Mouse (Mus musculus): ENCODE measurements at regions not wholly inside any gene's neighbourhood (a gene's known extent, or its start where the extent isn't known, plus 50 kb on each side); places are given as distances from the start of the nearest gene placed in this dataset.

GRCm38 (mm10) chr8:115626396-115627136, 81.0 kb downstream of the Maf start:
- Histone ChIP-seq H3K9ac (ENCODE audit: low read depth, low read length) (no peak overlapping the region), H3K4me2 (no peak overlapping the region), H3K9me3 (ENCODE audit: control insufficient read depth, low read length) (no peaks in the 10 kb centered on the region), H3K27me3 (replicated peaks; ENCODE audit: control insufficient read depth, insufficient read depth, low read length) (no peaks in the 10 kb centered on the region), H3K4me1 (replicated peaks; ENCODE audit: control insufficient read depth, insufficient read depth, low read length) (no peaks in the 10 kb centered on the region), H3K36me3 (ENCODE audit: control insufficient read depth, insufficient read depth, low read length) (no peaks in the 10 kb centered on the region), H3K27ac (ENCODE audit: low read depth, low read length) (no peak overlapping the region), H3K4me3 (ENCODE audit: low read depth, low read length) (no peak overlapping the region)
- ATAC-seq (replicated peaks; ENCODE audit: low FRiP score) (no peak), DNase-seq (ENCODE audit: low spot score) (no peak)
- WGBS: 64% methylated on average over 7 of the region's 7 CpGs

DNA sequence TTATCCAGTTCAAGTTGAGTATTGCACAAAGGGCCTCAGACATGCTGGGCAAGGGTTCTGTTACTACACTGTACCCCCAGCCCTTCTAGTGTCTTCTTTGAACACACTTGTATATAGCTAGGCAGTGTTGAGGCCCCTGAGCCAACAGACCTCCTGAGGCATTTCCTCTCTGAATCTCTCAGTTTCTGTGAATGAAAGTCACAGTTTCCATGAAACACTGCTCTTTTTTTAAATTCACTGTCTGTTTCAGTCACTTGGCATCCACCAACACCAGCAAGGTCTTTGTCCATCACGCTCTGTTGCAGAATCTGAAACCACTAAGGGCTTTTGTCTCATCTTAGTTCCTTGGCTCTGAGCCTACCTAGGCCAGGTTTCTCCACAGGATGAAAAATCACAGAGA, 82.5 kb downstream of the Maf start:
- Histone ChIP-seq H3K27ac (ENCODE audit: low read depth, low read length) (no peak overlapping the region), H3K9me3 (ENCODE audit: control insufficient read depth, low read length) (no peaks in the 10 kb centered on the region), H3K36me3 (ENCODE audit: control insufficient read depth, insufficient read depth, low read length) (no peaks in the 10 kb centered on the region), H3K27me3 (replicated peaks; ENCODE audit: control insufficient read depth, insufficient read depth, low read length) (no peaks in the 10 kb centered on the region), H3K4me3 (ENCODE audit: low read depth, low read length) (no peak overlapping the region), H3K4me1 (replicated peaks; ENCODE audit: control insufficient read depth, insufficient read depth, low read length) (no peaks in the 10 kb centered on the region), H3K9ac (ENCODE audit: low read depth, low read length) (no peak overlapping the region), H3K4me2 (no peak overlapping the region)
- 86% methylated on average over 1 of the region's 1 CpGs for WGBS
- DNase-seq (ENCODE audit: low spot score) (no peak), ATAC-seq (replicated peaks; ENCODE audit: low FRiP score) (no peak)

DNA sequence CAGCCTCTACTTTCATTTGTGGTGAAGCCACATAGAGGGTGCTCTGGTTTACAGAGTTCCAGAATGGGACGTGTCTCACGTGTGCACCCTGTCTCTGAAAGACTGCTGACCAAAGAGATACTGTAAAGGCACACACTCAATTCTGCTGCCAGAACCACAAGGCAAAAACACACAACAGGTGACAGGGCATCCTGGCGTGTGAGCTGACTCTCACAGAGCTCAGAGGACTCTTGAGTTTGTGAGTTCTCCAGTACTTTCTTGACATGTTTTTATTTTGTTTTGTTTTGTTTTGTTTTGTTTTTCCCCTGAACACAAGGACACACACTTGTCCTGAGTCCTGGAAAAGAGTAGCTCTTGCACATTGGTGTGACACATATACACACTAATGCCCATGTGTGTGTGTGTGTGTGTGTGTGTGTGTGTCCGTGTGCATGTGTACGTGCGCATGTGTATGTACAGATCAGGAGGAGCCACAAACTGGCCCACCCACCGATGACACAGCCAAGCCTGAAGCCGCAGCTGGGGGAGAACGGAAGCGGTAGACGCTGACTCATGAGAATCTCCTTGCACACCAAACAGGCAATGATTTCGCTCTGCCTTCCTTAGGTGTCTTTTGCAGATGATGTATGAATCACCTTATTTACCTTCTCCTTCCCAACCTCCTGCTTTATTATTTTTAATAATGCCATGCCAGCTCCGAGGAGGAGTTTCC, 89.4 kb downstream of the Maf start:
- Histone ChIP-seq H3K27ac (ENCODE audit: low read depth, low read length) (no peak overlapping the region), H3K4me3 (ENCODE audit: low read depth, low read length) (no peak overlapping the region), H3K4me2 (no peak overlapping the region), H3K27me3 (replicated peaks; ENCODE audit: control insufficient read depth, insufficient read depth, low read length) (no peaks in the 10 kb centered on the region), H3K4me1 (replicated peaks; ENCODE audit: control insufficient read depth, insufficient read depth, low read length) (no peaks in the 10 kb centered on the region), H3K36me3 (ENCODE audit: control insufficient read depth, insufficient read depth, low read length) (no peaks in the 10 kb centered on the region), H3K9me3 (ENCODE audit: control insufficient read depth, low read length) (no peaks in the 10 kb centered on the region), H3K9ac (ENCODE audit: low read depth, low read length) (no peak overlapping the region)
- 60% methylated on average over 13 of the region's 13 CpGs for WGBS
- ATAC-seq (replicated peaks; ENCODE audit: low FRiP score) (no peak), DNase-seq (ENCODE audit: low spot score) (peak; percentile 35)

DNA sequence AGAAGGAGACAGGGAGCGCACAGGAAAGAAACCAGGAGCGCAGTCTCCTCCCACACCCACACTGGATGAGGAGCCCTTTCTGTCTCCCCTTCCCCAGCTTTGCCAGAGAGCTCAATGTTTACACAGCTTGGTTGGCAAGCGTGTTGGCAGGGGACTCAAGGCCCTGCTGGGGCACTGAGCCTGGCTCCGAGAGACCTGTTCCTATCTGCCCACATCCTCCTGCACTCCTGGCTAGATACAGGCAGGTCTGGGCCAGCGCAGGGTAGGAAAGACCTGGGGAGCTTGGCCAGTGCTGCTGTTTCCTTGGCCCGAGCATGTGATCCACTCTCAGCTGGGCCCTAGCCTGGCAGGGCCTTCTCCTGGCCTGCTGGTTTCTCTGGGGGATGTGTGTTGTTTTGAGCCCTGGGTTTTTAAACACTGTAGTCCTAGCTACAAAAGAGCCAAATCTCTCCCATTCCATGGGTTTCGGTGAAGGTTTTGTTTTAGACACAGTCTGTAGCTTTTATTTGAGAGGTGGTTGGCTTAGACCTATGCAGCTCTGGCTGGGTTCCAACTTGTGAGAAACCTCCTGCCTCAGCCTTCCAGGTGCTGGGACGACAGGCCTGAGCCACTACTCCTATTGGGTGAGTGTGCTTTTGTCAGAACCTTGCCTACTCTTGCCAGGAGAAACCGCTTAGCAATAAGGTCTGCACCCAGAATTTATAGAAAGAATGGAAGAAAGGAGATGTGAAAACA, 90.6 kb downstream of the Maf start:
- WGBS: 82% methylated on average over 9 of the region's 9 CpGs
- Histone ChIP-seq H3K27ac (ENCODE audit: low read depth, low read length) (no peak overlapping the region), H3K36me3 (ENCODE audit: control insufficient read depth, insufficient read depth, low read length) (no peaks in the 10 kb centered on the region), H3K9me3 (ENCODE audit: control insufficient read depth, low read length) (no peaks in the 10 kb centered on the region), H3K4me3 (ENCODE audit: low read depth, low read length) (no peak overlapping the region), H3K4me2 (no peak overlapping the region), H3K9ac (ENCODE audit: low read depth, low read length) (no peak overlapping the region), H3K4me1 (replicated peaks; ENCODE audit: control insufficient read depth, insufficient read depth, low read length) (no peaks in the 10 kb centered on the region), H3K27me3 (replicated peaks; ENCODE audit: control insufficient read depth, insufficient read depth, low read length) (no peaks in the 10 kb centered on the region)
- DNase-seq (ENCODE audit: low spot score): no peak
- ATAC-seq (replicated peaks; ENCODE audit: low FRiP score): no peak

DNA sequence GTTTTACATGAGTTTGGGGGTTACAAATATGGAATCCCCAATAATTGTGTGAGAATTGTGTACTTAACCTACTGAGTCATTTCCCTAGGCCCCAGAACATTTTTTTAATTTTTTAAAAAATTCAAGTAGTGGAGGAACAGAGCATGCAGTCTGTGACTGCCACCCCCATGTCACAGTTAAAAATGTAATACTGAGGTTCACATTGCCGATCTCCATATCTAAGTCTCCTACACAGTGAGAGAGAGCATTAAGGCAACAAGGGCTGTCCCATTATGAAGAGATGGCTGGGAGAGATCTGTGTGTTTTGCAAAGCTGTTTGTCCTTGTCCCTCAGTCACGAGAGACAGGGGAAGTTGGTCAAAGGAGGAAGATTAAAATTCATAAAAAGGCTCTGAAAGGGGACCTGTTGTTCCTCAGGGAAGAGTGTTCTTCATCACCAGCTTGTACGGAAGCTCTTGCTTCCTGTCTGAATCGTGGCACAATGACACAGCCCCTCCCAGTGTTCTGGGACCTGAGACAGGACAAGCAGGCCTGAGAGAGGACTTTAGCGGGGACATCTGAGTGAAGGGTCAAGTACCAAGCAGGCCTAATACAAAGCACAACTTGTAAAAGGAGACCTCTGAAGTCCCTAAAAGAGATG, 93.5 kb downstream of the Maf start:
- DNase-seq (ENCODE audit: low spot score) (no peak), ATAC-seq (replicated peaks; ENCODE audit: low FRiP score) (no peak)
- WGBS: 38% methylated on average over 5 of the region's 5 CpGs

DNA sequence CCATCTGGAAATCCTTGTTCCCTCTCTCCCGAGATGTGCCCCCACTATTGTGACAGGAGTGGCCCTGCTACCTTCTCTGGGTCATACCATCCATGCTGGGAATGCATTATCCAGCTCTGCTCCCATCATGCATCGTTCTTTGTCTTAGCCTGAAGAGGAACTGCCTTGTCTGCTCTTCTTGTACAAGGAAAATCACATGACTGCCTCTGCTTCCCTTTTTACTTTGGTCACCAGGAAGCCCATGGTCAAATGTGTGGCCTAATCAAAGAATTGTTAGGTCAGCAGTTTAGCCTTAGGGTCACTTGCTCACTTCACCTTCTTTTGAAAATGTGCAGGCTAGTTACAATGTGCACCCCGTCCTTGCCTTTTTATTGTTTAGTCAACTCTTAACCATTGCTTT, 95.5 kb downstream of the Maf start:
- 62% methylated on average over 3 of the region's 3 CpGs for WGBS
- no peak overlapping the region for H3K9ac ChIP-seq (ENCODE audit: low read depth, low read length)
- no peaks in the 10 kb centered on the region for H3K27me3 ChIP-seq (replicated peaks; ENCODE audit: control insufficient read depth, insufficient read depth, low read length)
- DNase-seq (ENCODE audit: low spot score) (no peak), ATAC-seq (replicated peaks; ENCODE audit: low FRiP score) (no peak)
- no peaks in the 10 kb centered on the region for H3K9me3 ChIP-seq (ENCODE audit: control insufficient read depth, low read length)
- H3K4me2 ChIP-seq: no peak overlapping the region
- H3K4me1 ChIP-seq (replicated peaks; ENCODE audit: control insufficient read depth, insufficient read depth, low read length): no peaks in the 10 kb centered on the region
- no peak overlapping the region for H3K4me3 ChIP-seq (ENCODE audit: low read depth, low read length)
- H3K36me3 ChIP-seq (ENCODE audit: control insufficient read depth, insufficient read depth, low read length): no peaks in the 10 kb centered on the region
- H3K27ac ChIP-seq (ENCODE audit: low read depth, low read length): no peak overlapping the region

More for the DNA sequence above, 93.5 kb downstream of the Maf start:
- Histone ChIP-seq H3K9ac (ENCODE audit: low read depth, low read length) (no peak overlapping the region), H3K27me3 (replicated peaks; ENCODE audit: control insufficient read depth, insufficient read depth, low read length) (no peaks in the 10 kb centered on the region), H3K4me3 (ENCODE audit: low read depth, low read length) (no peak overlapping the region), H3K4me1 (replicated peaks; ENCODE audit: control insufficient read depth, insufficient read depth, low read length) (no peaks in the 10 kb centered on the region), H3K9me3 (ENCODE audit: control insufficient read depth, low read length) (no peaks in the 10 kb centered on the region), H3K27ac (ENCODE audit: low read depth, low read length) (no peak overlapping the region), H3K36me3 (ENCODE audit: control insufficient read depth, insufficient read depth, low read length) (no peaks in the 10 kb centered on the region), H3K4me2 (no peak overlapping the region)

DNA sequence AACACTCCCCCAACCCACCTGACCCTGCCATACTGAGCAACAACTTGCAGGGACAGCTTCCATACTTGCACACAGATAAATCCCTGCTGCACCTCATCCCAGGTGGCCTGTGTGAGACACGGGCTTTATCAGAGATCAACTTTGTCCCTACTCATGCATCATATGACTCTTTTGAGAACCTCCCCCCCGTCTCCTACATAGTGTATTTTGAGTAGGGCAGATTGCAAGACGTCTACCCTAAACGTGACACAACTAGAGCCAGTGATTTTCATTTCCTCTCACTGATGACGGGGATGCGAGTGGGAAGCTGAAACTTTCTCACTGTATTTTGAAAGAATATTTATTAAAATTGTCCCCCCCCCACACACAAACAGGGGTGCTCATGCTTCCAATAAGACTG, 107.8 kb downstream of the Maf start:
- Histone ChIP-seq H3K36me3 (ENCODE audit: control insufficient read depth, insufficient read depth, low read length) (no peaks in the 10 kb centered on the region), H3K4me1 (replicated peaks; ENCODE audit: control insufficient read depth, insufficient read depth, low read length) (no peaks in the 10 kb centered on the region), H3K27me3 (replicated peaks; ENCODE audit: control insufficient read depth, insufficient read depth, low read length) (no peaks in the 10 kb centered on the region), H3K9ac (ENCODE audit: low read depth, low read length) (no peak overlapping the region), H3K4me2 (no peak overlapping the region), H3K4me3 (ENCODE audit: low read depth, low read length) (no peak overlapping the region), H3K27ac (ENCODE audit: low read depth, low read length) (no peak overlapping the region), H3K9me3 (ENCODE audit: control insufficient read depth, low read length) (no peaks in the 10 kb centered on the region)
- 86% methylated on average over 6 of the region's 6 CpGs for WGBS
- DNase-seq (ENCODE audit: low spot score): no peak
- no peak for ATAC-seq (replicated peaks; ENCODE audit: low FRiP score)

DNA sequence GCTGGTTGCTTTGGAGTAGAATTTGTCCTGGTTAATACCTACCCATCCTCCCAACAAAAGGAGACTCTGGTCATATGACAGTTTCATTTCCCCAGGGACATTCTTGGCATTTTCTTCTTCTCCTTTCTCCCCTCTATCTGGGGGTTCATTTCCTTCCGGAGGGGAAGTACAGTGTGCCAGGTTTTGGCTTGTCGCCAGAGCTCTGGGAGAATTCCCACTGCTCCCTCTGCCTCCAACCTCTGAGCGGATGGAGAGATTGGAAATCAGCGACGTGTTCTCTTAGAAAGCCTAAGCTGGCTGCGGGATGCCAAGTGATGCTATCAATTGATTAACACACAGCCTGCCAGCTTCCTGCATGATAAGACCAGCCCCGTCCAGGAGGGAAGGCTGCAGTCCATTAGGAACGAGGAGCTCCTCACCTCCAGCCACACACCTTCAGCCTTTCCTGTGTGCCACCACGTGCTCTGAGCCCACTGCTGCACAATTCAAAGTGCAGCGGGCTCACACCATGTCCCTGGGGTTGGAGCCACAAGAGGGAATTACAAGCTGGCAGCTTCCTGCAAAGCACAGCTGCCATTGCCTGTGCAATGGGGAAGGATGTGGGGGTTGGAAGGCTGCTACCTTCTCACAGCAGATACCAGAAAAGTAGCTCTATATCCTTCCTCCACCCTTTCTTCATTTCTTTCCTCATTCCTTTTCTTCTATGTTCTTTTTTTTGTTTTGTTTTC, 110.2 kb downstream of the Maf start:
- no peak overlapping the region for H3K4me2 ChIP-seq
- DNase-seq (ENCODE audit: low spot score) (no peak), ATAC-seq (replicated peaks; ENCODE audit: low FRiP score) (no peak)
- H3K27me3 ChIP-seq (replicated peaks; ENCODE audit: control insufficient read depth, insufficient read depth, low read length): no peaks in the 10 kb centered on the region
- H3K4me3 ChIP-seq (ENCODE audit: low read depth, low read length): no peak overlapping the region
- H3K9me3 ChIP-seq (ENCODE audit: control insufficient read depth, low read length): no peaks in the 10 kb centered on the region
- H3K27ac ChIP-seq (ENCODE audit: low read depth, low read length): no peak overlapping the region
- no peak overlapping the region for H3K9ac ChIP-seq (ENCODE audit: low read depth, low read length)
- no peaks in the 10 kb centered on the region for H3K36me3 ChIP-seq (ENCODE audit: control insufficient read depth, insufficient read depth, low read length)
- 29% methylated on average over 10 of the region's 10 CpGs for WGBS
- no peaks in the 10 kb centered on the region for H3K4me1 ChIP-seq (replicated peaks; ENCODE audit: control insufficient read depth, insufficient read depth, low read length)

All from liver, embryonic 11.5 days (tissue).